Mouse (Mus musculus) hindlimb bud, embryonic 11.5 days (tissue): ENCODE measurements around the gene Gm21767.
"Not testable (repeated sequence)": the region's sequence is repeated elsewhere in the genome, so short reads cannot be mapped to it uniquely, and the experiment has no call there.

ENCODE experiments used
- DNase-seq: peaks from one replicate; pipeline ENCODE4 v3.0.0-alpha.2; 2012; ENCODE audit warnings: low read depth, low spot score; ENCODE audit errors: extremely low spot score

Gm21767 gene

GRCm38 (mm10) chrY:13941438-13941837, at the start of gene Gm21767:
Gene Gm21767 (plus strand): TSS chrY:13941738.
- not testable (repeated sequence) for DNase-seq
